Mouse (Mus musculus) brain, adult 10 weeks (tissue): ENCODE results near the gene Otx1. TPM values are rescaled to one million over a fixed set of nuclear protein-coding genes. Genes with fewer than 3 reads are reported as not detected.

ENCODE experiments used
- polyA plus RNA-seq: library from polyadenylated mRNA; stranded (reverse); fragments of 350-450 nt; fragmentation: Illumina TruSeq; extraction: RNeasy Lipid Tissue Mini Kit (QIAGEN cat#74804); gene quantifications from one replicate; pipeline ENCODE4 v1.2.3, GENCODE M21; 2015; ENCODE audit warnings: low read depth, low replicate concordance

Otx1 gene
- 3.0 TPM for polyA plus RNA-seq

GRCm38 (mm10) chr11:22002783-22003340 lies at the start of gene Otx1:
TSS of gene Otx1 (minus strand) at chr11:22002897.

